Mouse (Mus musculus): ENCODE results near the gene Pcid2. TPM values are rescaled to one million over a fixed set of nuclear protein-coding genes. Genes with fewer than 3 reads are reported as not detected.

The Pcid2 gene
- total RNA-seq, 1 experiment, result 35.2 TPM

DNA sequence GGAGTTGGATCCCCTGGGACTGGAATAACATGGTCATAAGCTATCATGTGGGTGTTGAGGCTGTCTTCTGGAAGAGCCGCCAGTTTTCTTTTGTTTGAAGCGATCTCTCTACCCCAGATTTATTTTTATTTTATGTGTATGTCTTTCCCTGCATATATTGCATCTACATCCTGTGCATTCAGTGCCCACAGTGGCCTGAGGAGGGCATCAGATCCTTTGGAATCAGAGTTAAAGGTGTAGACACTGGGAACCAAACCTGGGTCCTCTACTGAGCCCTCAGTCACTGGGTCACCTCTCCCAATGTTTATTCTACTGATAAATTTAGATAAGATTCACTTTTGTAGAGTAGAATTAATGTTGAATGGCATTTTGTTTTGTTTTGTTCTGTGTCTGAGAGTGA lies 44.0 kb upstream of the Pcid2 start:
- Histone ChIP-seq H3K9ac (ENCODE audit: insufficient read depth, low read depth, low read length, poor library complexity, severe bottlenecking) (no peak overlapping the region), H3K4me3 (ENCODE audit: insufficient read depth in 1 of 2, low read depth in 1 of 2, low read length in 2 of 2, poor library complexity in 1 of 2, severe bottlenecking in 1 of 2) (no peak overlapping the region), H3K4me1 (ENCODE audit: control insufficient read depth in 2 of 2, insufficient read depth in 2 of 2, low read length in 2 of 2, poor library complexity in 1 of 2) (peaks cover 0 to 3% of the 10 kb centered on the region in 2 experiments; a peak in 1 of 4 replicates), H3K36me3 (ENCODE audit: control insufficient read depth, insufficient read depth, low read length, poor library complexity, severe bottlenecking) (peaks cover 6% of the 10 kb centered on the region; the same call in 1 of the 2 replicates), H3K27ac (ENCODE audit: insufficient read depth, low read depth, low read length, poor library complexity, severe bottlenecking) (no peak overlapping the region), H3K9me3 (ENCODE audit: control insufficient read depth, insufficient read depth, low read depth, low read length) (no peaks in the 10 kb centered on the region)
- DNase-seq (ENCODE audit: low read depth, low spot score), result no peak
- TF ChIP-seq ZC3H11A (IDR thresholded peaks at IDR 0.05; ENCODE audit: borderline replicate concordance, low read depth, low read length) (no peak), HCFC1 (IDR thresholded peaks at IDR 0.05; ENCODE audit: borderline replicate concordance, insufficient read depth, low read length) (no peak), MAFK (IDR thresholded peaks at IDR 0.05; ENCODE audit: insufficient read depth, low read depth, low read length) (no peak), ZNF384 (IDR thresholded peaks at IDR 0.05; ENCODE audit: low read depth, low read length) (no peak), CHD2 (IDR thresholded peaks at IDR 0.05; ENCODE audit: low read depth, low read length) (no peak)
- in situ Hi-C loops (cut with MboI; ENCODE audit: low sequenced_read_pairs in 2 of 2, unreplicated experiment in 2 of 2), result no loop called here

GRCm38 (mm10) chr8:13148476-13148875 lies 43.2 kb upstream of the Pcid2 start:
- no peak for DNase-seq (ENCODE audit: low read depth, low spot score)
- H3K27ac ChIP-seq (ENCODE audit: insufficient read depth, low read depth, low read length, poor library complexity, severe bottlenecking), result no peak overlapping the region
- H3K9ac ChIP-seq (ENCODE audit: insufficient read depth, low read depth, low read length, poor library complexity, severe bottlenecking), result no peak overlapping the region
- no peak for TF ChIP-seq ZNF384 (IDR thresholded peaks at IDR 0.05; ENCODE audit: low read depth, low read length)
- no peak for TF ChIP-seq MAFK (IDR thresholded peaks at IDR 0.05; ENCODE audit: insufficient read depth, low read depth, low read length)
- no peak for TF ChIP-seq ZC3H11A (IDR thresholded peaks at IDR 0.05; ENCODE audit: borderline replicate concordance, low read depth, low read length)
- no peak for TF ChIP-seq CHD2 (IDR thresholded peaks at IDR 0.05; ENCODE audit: low read depth, low read length)
- TF ChIP-seq HCFC1 (IDR thresholded peaks at IDR 0.05; ENCODE audit: borderline replicate concordance, insufficient read depth, low read length), result no peak
- H3K9me3 ChIP-seq (ENCODE audit: control insufficient read depth, insufficient read depth, low read depth, low read length), result no peaks in the 10 kb centered on the region
- peaks cover 0 to 3% of the 10 kb centered on the region in 2 experiments; a peak in 1 of 4 replicates for H3K4me1 ChIP-seq (ENCODE audit: control insufficient read depth in 2 of 2, insufficient read depth in 2 of 2, low read length in 2 of 2, poor library complexity in 1 of 2)
- in situ Hi-C loops (cut with MboI; ENCODE audit: low sequenced_read_pairs in 2 of 2, unreplicated experiment in 2 of 2), result no loop called here
- H3K36me3 ChIP-seq (ENCODE audit: control insufficient read depth, insufficient read depth, low read length, poor library complexity, severe bottlenecking), result peaks cover 8% of the 10 kb centered on the region; the same call in 1 of the 2 replicates
- no peak overlapping the region for H3K4me3 ChIP-seq (ENCODE audit: insufficient read depth in 1 of 2, low read depth in 1 of 2, low read length in 2 of 2, poor library complexity in 1 of 2, severe bottlenecking in 1 of 2)

DNA sequence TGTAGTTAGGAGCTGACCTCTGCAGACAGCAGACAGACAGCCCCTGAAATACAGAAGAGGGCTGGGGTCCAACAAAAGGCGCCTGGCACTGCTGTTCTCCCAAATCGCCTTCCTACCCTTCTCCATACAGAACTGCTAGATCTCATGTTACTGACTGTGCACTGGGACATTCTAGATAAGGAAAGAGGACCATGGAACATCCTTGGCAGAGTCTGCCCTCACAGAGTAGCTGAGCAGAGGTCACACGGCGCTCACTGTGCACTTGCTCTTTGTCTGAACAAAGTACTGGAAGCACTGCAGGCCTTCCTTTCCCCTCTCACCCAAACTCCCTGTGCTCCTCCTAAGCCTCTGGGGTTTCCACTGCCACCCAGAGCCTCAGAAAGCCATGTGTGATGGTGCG lies 36.4 kb upstream of the Pcid2 start:
- no peak overlapping the region for H3K9ac ChIP-seq (ENCODE audit: insufficient read depth, low read depth, low read length, poor library complexity, severe bottlenecking)
- in situ Hi-C loops (cut with MboI; ENCODE audit: low sequenced_read_pairs in 2 of 2, unreplicated experiment in 2 of 2), result no loop called here
- no peak for DNase-seq (ENCODE audit: low read depth, low spot score)
- no peaks in the 10 kb centered on the region for H3K9me3 ChIP-seq (ENCODE audit: control insufficient read depth, insufficient read depth, low read depth, low read length)
- no peak overlapping the region for H3K27ac ChIP-seq (ENCODE audit: insufficient read depth, low read depth, low read length, poor library complexity, severe bottlenecking)
- H3K36me3 ChIP-seq (ENCODE audit: control insufficient read depth, insufficient read depth, low read length, poor library complexity, severe bottlenecking), result peaks cover 44% of the 10 kb centered on the region; the same call in 1 of the 2 replicates
- H3K4me3 ChIP-seq (ENCODE audit: insufficient read depth in 1 of 2, low read depth in 1 of 2, low read length in 2 of 2, poor library complexity in 1 of 2, severe bottlenecking in 1 of 2), result no peak overlapping the region
- H3K4me1 ChIP-seq (ENCODE audit: control insufficient read depth in 2 of 2, insufficient read depth in 2 of 2, low read length in 2 of 2, poor library complexity in 1 of 2), result peaks cover 2 to 6% of the 10 kb centered on the region in 2 experiments; a peak in 2 of 4 replicates
- no peak for TF ChIP-seq ZNF384 (IDR thresholded peaks at IDR 0.05; ENCODE audit: low read depth, low read length)
- no peak for TF ChIP-seq MAFK (IDR thresholded peaks at IDR 0.05; ENCODE audit: insufficient read depth, low read depth, low read length)
- TF ChIP-seq CHD2 (IDR thresholded peaks at IDR 0.05; ENCODE audit: low read depth, low read length), result no peak
- TF ChIP-seq HCFC1 (IDR thresholded peaks at IDR 0.05; ENCODE audit: borderline replicate concordance, insufficient read depth, low read length), result no peak
- TF ChIP-seq ZC3H11A (IDR thresholded peaks at IDR 0.05; ENCODE audit: borderline replicate concordance, low read depth, low read length), result no peak

GRCm38 (mm10) chr8:13139641-13140182 lies 34.5 kb upstream of the Pcid2 start:
- TF ChIP-seq ZC3H11A (IDR thresholded peaks at IDR 0.05; ENCODE audit: borderline replicate concordance, low read depth, low read length) (no peak), HCFC1 (IDR thresholded peaks at IDR 0.05; ENCODE audit: borderline replicate concordance, insufficient read depth, low read length) (no peak), ZNF384 (IDR thresholded peaks at IDR 0.05; ENCODE audit: low read depth, low read length) (no peak), MAFK (IDR thresholded peaks at IDR 0.05; ENCODE audit: insufficient read depth, low read depth, low read length) (no peak), CHD2 (IDR thresholded peaks at IDR 0.05; ENCODE audit: low read depth, low read length) (no peak)
- no peak for DNase-seq (ENCODE audit: low read depth, low spot score)
- H3K27ac ChIP-seq (ENCODE audit: insufficient read depth, low read depth, low read length, poor library complexity, severe bottlenecking), result peak overlapping the region; percentile 83
- H3K9ac ChIP-seq (ENCODE audit: insufficient read depth, low read depth, low read length, poor library complexity, severe bottlenecking), result peak overlapping the region; percentile 34; the same call in 1 of the 2 replicates
- in situ Hi-C loops (cut with MboI; ENCODE audit: low sequenced_read_pairs in 2 of 2, unreplicated experiment in 2 of 2), result no loop called here
- H3K4me3 ChIP-seq (ENCODE audit: insufficient read depth in 1 of 2, low read depth in 1 of 2, low read length in 2 of 2, poor library complexity in 1 of 2, severe bottlenecking in 1 of 2), result no peak overlapping the region
- no peaks in the 10 kb centered on the region for H3K9me3 ChIP-seq (ENCODE audit: control insufficient read depth, insufficient read depth, low read depth, low read length)
- H3K36me3 ChIP-seq (ENCODE audit: control insufficient read depth, insufficient read depth, low read length, poor library complexity, severe bottlenecking), result peaks cover 41% of the 10 kb centered on the region; the same call in 1 of the 2 replicates
- H3K4me1 ChIP-seq (ENCODE audit: control insufficient read depth in 2 of 2, insufficient read depth in 2 of 2, low read length in 2 of 2, poor library complexity in 1 of 2), result peaks cover 2 to 6% of the 10 kb centered on the region in 2 experiments; a peak in 2 of 4 replicates

Data from ES-E14 (cell line).